Mouse (Mus musculus) intestine, embryonic 15.5 days (tissue): ENCODE measurements around the gene Smc6. TPM values are rescaled to one million over a fixed set of nuclear protein-coding genes. Genes with fewer than 3 reads are reported as not detected.

Experiments used
- ATAC-seq: fragments of 200-750 bp; cut with Nextera tagmentation; 2 replicates; pipeline ENCODE4 v1.8.0; 2017; ENCODE audit warnings: moderate TSS enrichment, moderate library complexity
- H3K27ac ChIP-seq: fragments of 300-500 bp; sonication (generic); 2 replicates; pipeline ENCODE4 v1.5.1; 2015; ENCODE audit warnings: mild to moderate bottlenecking, inconsistent platforms
- H3K27me3 ChIP-seq: fragments of 300-500 bp; sonication (generic); replicated peaks from 2 replicates; pipeline ENCODE4 v1.6.1; 2015; ENCODE audit warnings: inconsistent platforms
- H3K36me3 ChIP-seq: fragments of 300-500 bp; sonication (generic); 2 replicates; pipeline ENCODE4 v1.6.1; 2015; ENCODE audit warnings: inconsistent platforms
- H3K4me1 ChIP-seq: fragments of 300-500 bp; sonication (generic); replicated peaks from 2 replicates; pipeline ENCODE4 v1.6.1; 2015; ENCODE audit warnings: inconsistent platforms
- H3K4me2 ChIP-seq: fragments of 300-500 bp; sonication (generic); replicated peaks from 2 replicates; pipeline ENCODE4 v1.6.1; 2015; ENCODE audit warnings: mild to moderate bottlenecking, inconsistent platforms
- H3K4me3 ChIP-seq: fragments of 300-500 bp; sonication (generic); replicated peaks from 2 replicates; pipeline ENCODE4 v1.5.1; 2015; ENCODE audit warnings: inconsistent platforms
- H3K9ac ChIP-seq: fragments of 300-500 bp; sonication (generic); 2 replicates; pipeline ENCODE4 v1.6.1; 2015; ENCODE audit warnings: inconsistent platforms
- H3K9me3 ChIP-seq: fragments of 300-500 bp; sonication (generic); 2 replicates; pipeline ENCODE4 v1.6.1; 2016; ENCODE audit warnings: inconsistent platforms
- WGBS: fragments of 180-500 bp; shearing (Covaris S2); methylation state at CpG from one replicate; pipeline ENCODE4 v1.1.7; 2015; 5-methylcytosine and 5-hydroxymethylcytosine counted together
- polyA plus RNA-seq: library from polyadenylated mRNA; unstranded; fragments of >200 nt; fragmentation: Nextera tagmentation; extraction: Ambion mirVana; gene quantifications from 2 replicates; pipeline ENCODE4 v1.2.1, GENCODE M21; 2015

The Smc6 gene
- polyA plus RNA-seq, 1 experiment from 2014 or later = 134 TPM

DNA sequence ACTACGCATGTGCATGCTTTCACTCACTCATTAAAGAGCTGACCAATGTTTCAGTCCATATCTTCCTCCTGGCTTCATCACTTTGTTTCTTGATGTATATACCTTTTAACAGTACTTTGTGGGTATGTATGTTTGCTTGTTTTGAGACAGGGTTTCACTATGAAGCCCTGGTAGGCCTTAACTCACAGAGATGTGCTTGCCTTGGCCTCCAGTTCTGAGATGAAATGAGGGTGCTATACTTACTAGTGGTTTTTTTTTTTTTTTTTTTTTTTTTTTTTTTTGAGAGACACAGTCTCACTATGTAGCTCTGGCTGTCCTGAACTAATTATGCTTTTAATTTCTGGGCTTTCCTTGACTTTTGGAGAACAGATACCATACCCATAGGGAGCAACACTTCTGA is 18.2 kb upstream of the Smc6 start:
- ATAC-seq = no peak
- no peaks in the 10 kb centered on the region for H3K9me3 ChIP-seq
- WGBS = 96% methylated on average over 1 of the region's 1 CpGs
- no peak overlapping the region for H3K4me3 ChIP-seq
- no peaks in the 10 kb centered on the region for H3K27me3 ChIP-seq
- no peak overlapping the region for H3K9ac ChIP-seq
- H3K27ac ChIP-seq = no peak overlapping the region
- peaks cover 9% of the 10 kb centered on the region; the same call in 1 of the 2 replicates for H3K36me3 ChIP-seq
- no peaks in the 10 kb centered on the region for H3K4me1 ChIP-seq
- H3K4me2 ChIP-seq = no peak overlapping the region

DNA sequence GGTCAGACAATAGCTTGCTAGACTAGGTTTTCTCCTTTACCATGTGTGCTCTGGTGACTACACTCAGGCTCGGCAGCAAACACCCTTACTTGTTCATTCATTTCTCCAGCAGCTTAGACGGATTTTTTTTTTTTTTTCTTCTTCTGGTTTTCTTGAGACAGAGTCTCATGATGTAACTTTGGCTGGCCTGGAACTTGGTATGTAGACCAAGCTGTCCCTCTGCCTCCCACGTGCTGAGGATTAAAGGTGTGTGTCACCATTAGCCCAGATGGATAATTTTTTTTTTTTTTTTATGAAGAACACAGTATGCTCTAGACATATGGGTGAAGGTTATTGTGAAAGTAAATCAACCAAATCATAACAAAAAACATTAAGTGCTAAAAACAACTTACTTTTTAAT is 15.4 kb upstream of the Smc6 start:
- WGBS = 79% methylated on average over 3 of the region's 3 CpGs

DNA sequence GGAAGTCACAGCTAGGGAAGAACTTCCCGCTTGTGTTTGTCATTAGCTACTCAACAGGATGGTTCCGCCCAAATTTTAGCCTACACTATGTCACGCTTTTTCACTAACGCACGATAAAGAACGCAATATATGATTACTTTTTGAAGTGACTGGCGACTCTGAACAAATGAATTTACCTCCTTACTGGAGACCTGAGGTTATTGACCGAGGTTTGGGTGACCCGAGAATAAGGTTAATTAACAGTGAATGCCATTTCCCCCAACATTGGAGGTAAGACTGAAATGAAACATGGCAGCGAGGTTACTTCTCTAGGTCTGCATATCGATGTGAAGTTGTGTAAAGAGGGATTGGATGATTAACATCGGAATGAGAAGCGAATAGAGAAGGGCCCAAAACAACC is 791 bp upstream of the Smc6 start:
- Histone ChIP-seq H3K4me2 (peak overlapping the region; percentile 91), H3K27me3 (no peaks in the 10 kb centered on the region), H3K4me3 (peak overlapping the region; percentile 92), H3K36me3 (no peaks in the 10 kb centered on the region), H3K9ac (peak overlapping the region; percentile 66), H3K9me3 (no peaks in the 10 kb centered on the region), H3K27ac (no peak overlapping the region), H3K4me1 (peaks cover 9% of the 10 kb centered on the region; the same call in 1 of the 2 replicates)
- ATAC-seq = no peak
- WGBS = 1% methylated on average over 13 of the region's 13 CpGs

More for the DNA sequence above, 15.4 kb upstream of the Smc6 start:
- H3K9ac ChIP-seq = no peak overlapping the region
- no peaks in the 10 kb centered on the region for H3K27me3 ChIP-seq
- H3K4me2 ChIP-seq = no peak overlapping the region
- no peaks in the 10 kb centered on the region for H3K4me1 ChIP-seq
- H3K9me3 ChIP-seq = no peaks in the 10 kb centered on the region
- no peak for ATAC-seq
- H3K4me3 ChIP-seq = no peak overlapping the region
- H3K36me3 ChIP-seq = 0 out of 2 replicates have a peak, but pooled peaks cover 2% of the 10 kb centered on the region
- H3K27ac ChIP-seq = no peak overlapping the region

DNA sequence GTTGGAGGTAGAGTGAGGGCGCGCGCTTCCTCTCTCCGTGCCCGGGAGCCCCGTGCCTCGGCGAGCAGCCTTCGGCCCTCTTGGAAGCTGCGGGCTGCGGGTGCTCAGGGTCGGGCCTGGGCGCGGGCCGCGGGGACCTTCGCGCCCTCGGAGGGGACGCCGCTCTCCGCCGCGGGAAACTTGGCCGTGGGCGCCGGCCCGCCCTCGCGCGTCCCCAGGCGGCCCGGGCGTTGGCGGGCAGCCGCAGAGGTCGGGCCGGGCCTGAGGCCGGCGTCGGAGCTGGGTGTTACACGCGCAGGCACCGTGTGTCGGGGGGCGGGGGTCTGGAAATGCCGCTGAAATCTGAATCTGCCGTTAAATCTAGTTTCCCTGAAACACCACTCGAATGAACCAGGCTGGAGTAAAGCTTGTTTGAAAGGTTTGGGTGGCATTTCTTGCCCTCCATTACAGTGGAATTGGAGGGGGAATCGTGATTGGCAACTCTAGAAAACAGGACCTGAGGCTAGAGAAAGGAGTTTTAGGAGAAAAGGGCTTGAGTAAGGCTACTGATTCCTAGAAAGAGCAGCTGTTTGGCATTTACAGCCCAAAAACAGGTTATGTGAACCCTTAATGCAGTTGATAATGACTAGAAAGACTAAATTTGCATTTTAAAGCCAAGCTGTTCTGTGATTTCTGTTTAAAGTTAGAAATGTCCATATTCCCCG is 748 bp downstream of the Smc6 start:
- peak overlapping the region; percentile 92 for H3K27ac ChIP-seq
- peaks cover 9% of the 10 kb centered on the region; the same call in 1 of the 2 replicates for H3K4me1 ChIP-seq
- H3K4me2 ChIP-seq = peak overlapping the region; percentile 91
- H3K36me3 ChIP-seq = no peaks in the 10 kb centered on the region
- ATAC-seq = peak; percentile 71
- peak overlapping the region; percentile 95 for H3K9ac ChIP-seq
- 0% methylated on average over 44 of the region's 51 CpGs for WGBS
- H3K4me3 ChIP-seq = peak overlapping the region; percentile 92
- H3K9me3 ChIP-seq = no peaks in the 10 kb centered on the region
- H3K27me3 ChIP-seq = no peaks in the 10 kb centered on the region

DNA sequence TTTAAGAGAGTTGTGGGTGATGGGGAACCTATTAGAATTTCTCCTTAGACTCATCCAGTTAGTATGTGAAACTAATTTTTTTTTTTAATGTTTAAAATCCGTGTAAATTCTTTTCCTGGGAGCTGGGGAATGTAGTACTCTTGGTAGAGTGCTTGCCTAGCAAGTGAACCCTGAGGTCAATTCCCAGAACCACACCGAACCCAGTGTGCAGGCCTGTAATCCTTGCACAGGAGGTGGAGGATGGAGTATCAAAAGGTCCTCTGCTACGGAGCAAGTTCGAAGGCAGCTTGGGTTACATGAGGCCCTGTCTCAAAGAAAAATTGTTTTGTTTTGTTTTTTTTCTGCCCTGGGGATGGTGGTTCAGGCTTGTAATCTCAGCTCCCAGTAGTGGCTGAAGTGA is 1.3 kb downstream of the Smc6 start:
- H3K27me3 ChIP-seq = no peaks in the 10 kb centered on the region
- H3K36me3 ChIP-seq = no peaks in the 10 kb centered on the region
- 6% methylated on average over 4 of the region's 4 CpGs for WGBS
- peak overlapping the region; percentile 91 for H3K4me2 ChIP-seq
- H3K9ac ChIP-seq = peak overlapping the region; percentile 95
- no peaks in the 10 kb centered on the region for H3K9me3 ChIP-seq
- H3K27ac ChIP-seq = no peak overlapping the region
- H3K4me3 ChIP-seq = peak overlapping the region; percentile 92
- H3K4me1 ChIP-seq = peaks cover 9% of the 10 kb centered on the region; the same call in 1 of the 2 replicates
- no peak for ATAC-seq

DNA sequence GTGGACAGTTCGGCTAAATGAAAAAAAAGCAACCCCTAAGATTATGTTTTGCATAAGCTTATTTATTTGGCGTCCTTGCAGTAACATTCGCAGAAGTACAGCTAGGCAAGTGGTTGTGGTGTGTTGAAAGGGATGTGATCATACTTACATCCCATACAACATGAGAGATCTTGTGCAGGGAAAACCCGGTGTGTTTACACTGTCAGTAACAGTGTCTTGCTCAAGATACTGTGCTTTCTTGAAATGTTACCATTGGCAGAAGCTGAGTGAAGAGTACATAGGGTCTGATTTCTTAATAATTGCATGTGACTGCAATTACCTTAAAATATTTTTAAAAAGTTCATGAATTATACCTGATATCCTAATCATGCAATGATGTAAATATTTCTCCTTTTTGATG is 6.9 kb downstream of the Smc6 start:
- H3K4me1 ChIP-seq = 0 out of 2 replicates have a peak, but pooled peaks cover 6% of the 10 kb centered on the region
- no peak overlapping the region for H3K4me3 ChIP-seq
- 0 out of 2 replicates have a peak, but pooled peaks cover 2% of the 10 kb centered on the region for H3K36me3 ChIP-seq
- WGBS = 87% methylated on average over 4 of the region's 4 CpGs
- no peaks in the 10 kb centered on the region for H3K27me3 ChIP-seq
- H3K9ac ChIP-seq = no peak overlapping the region
- no peak overlapping the region for H3K4me2 ChIP-seq
- no peaks in the 10 kb centered on the region for H3K9me3 ChIP-seq
- H3K27ac ChIP-seq = no peak overlapping the region
- no peak for ATAC-seq

DNA sequence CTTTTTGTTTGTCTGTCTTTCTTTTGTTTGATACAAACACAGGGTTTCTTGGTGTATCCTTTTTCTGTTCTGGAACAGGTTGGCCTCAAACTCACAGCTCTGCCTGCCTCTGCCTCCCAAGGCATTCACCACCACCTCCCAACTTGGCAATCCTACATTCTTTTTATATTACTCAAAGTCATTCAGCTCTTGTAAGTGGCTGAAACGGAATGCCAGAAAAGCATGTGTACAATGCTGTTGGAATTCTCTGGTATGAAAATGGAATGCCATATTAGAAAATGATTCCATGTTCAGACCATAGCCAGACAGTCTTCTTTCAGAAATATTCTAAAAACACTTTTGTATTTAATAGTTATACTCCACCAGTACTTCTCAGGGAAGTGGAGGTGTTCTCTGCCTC is 7.5 kb downstream of the Smc6 start:
- Histone ChIP-seq H3K4me3 (no peak overlapping the region), H3K36me3 (0 out of 2 replicates have a peak, but pooled peaks cover 4% of the 10 kb centered on the region), H3K4me1 (0 out of 2 replicates have a peak, but pooled peaks cover 3% of the 10 kb centered on the region), H3K27me3 (no peaks in the 10 kb centered on the region), H3K9me3 (no peaks in the 10 kb centered on the region), H3K27ac (no peak overlapping the region), H3K4me2 (no peak overlapping the region), H3K9ac (no peak overlapping the region)
- 62% methylated on average over 1 of the region's 1 CpGs for WGBS
- no peak for ATAC-seq

DNA sequence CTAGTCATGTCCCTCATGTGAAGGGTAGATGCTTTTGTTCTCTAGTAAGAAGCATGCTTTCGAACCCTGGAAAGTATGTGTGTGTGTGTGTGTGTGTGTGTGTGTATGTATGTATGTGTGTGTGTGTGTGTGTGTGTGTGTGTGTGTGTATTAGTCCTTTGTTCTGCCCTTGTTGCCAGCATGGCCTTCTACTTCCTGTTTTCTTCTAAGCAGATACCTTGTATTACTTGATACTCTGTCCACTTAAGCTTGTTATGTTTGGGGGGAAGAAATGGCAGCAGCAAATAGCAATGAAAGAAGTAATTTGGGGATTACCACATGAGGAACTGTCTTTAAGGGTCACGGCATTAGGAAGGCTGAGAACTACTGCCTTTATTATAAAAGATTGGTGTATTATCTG is 10.9 kb downstream of the Smc6 start:
- H3K9ac ChIP-seq = no peak overlapping the region
- no peaks in the 10 kb centered on the region for H3K4me1 ChIP-seq
- no peak overlapping the region for H3K4me3 ChIP-seq
- no peak for ATAC-seq
- H3K9me3 ChIP-seq = no peaks in the 10 kb centered on the region
- 90% methylated on average over 2 of the region's 2 CpGs for WGBS
- H3K4me2 ChIP-seq = no peak overlapping the region
- no peaks in the 10 kb centered on the region for H3K27me3 ChIP-seq
- no peak overlapping the region for H3K27ac ChIP-seq
- 0 out of 2 replicates have a peak, but pooled peaks cover 7% of the 10 kb centered on the region for H3K36me3 ChIP-seq

DNA sequence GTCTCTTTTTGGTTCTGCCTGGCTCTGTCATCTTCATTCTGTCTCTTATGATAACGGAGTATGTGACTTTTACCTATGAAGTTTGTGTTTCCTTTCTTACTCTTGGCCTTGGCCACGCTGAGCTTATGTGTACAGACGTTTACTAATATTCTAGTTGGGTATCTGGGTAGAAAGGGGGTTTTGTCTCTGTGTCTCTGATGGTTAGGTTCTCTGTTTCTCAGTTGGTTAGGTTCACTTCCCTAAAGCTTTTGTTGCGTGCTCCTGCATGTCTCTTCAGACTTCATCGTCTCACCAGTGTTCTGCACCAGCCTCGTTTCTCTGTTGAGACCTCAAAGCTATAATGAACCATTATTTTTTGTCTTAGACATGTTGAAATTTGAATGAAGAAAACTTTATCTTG is 11.5 kb downstream of the Smc6 start:
- no peak for ATAC-seq
- Histone ChIP-seq H3K4me2 (no peak overlapping the region), H3K9me3 (no peaks in the 10 kb centered on the region), H3K36me3 (0 out of 2 replicates have a peak, but pooled peaks cover 8% of the 10 kb centered on the region), H3K27ac (no peak overlapping the region), H3K4me1 (no peaks in the 10 kb centered on the region), H3K9ac (no peak overlapping the region), H3K4me3 (no peak overlapping the region), H3K27me3 (no peaks in the 10 kb centered on the region)
- 95% methylated on average over 6 of the region's 6 CpGs for WGBS

DNA sequence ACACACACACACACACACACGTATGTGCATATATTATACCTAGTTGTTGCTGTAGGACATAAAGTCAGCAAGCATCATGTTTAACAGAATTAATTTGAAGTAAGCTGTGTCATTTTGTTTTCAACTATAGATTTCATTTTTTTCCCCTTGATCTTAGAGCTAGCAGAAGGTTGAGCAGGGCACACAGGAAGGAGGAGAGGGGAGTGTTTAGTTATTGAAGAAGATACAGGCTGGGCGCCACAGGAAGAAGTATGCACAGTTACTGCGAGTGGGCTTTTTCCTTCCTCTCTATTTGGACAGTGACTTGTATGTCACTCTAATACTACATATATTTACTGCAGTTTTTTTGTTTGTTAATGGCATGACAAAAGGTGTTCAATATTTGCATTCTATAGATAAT is 14.2 kb downstream of the Smc6 start:
- H3K9me3 ChIP-seq = no peaks in the 10 kb centered on the region
- H3K27ac ChIP-seq = no peak overlapping the region
- H3K9ac ChIP-seq = no peak overlapping the region
- H3K4me1 ChIP-seq = no peaks in the 10 kb centered on the region
- no peak for ATAC-seq
- no peak overlapping the region for H3K4me2 ChIP-seq
- H3K36me3 ChIP-seq = 0 out of 2 replicates have a peak, but pooled peaks cover 8% of the 10 kb centered on the region
- no peaks in the 10 kb centered on the region for H3K27me3 ChIP-seq
- WGBS = 88% methylated on average over 3 of the region's 3 CpGs
- no peak overlapping the region for H3K4me3 ChIP-seq

DNA sequence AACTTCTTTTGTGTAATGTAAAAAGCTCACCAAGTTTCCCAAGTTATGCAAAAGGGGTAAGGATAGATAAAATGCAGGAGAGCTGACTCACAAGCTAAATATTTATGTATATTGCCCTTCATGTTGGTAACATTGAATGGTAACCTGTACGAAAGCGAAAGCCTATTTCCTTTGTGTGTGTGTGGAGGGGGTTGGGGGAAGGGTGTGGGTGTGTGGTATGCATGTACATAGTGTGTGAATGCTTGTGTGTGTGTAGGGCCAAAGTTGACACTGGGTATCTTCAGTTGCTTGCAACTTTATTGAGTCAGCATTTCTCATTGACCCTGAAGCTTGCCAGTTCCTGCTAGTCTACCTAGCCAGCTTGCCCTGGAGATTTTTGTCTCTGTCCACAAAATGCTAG is 15.9 kb downstream of the Smc6 start:
- H3K4me2 ChIP-seq = no peak overlapping the region
- no peak overlapping the region for H3K9ac ChIP-seq
- H3K36me3 ChIP-seq = 0 out of 2 replicates have a peak, but pooled peaks cover 14% of the 10 kb centered on the region
- ATAC-seq = no peak
- H3K27me3 ChIP-seq = no peaks in the 10 kb centered on the region
- H3K4me1 ChIP-seq = no peaks in the 10 kb centered on the region
- 85% methylated on average over 2 of the region's 2 CpGs for WGBS
- H3K9me3 ChIP-seq = no peaks in the 10 kb centered on the region
- H3K4me3 ChIP-seq = no peak overlapping the region
- H3K27ac ChIP-seq = no peak overlapping the region

DNA sequence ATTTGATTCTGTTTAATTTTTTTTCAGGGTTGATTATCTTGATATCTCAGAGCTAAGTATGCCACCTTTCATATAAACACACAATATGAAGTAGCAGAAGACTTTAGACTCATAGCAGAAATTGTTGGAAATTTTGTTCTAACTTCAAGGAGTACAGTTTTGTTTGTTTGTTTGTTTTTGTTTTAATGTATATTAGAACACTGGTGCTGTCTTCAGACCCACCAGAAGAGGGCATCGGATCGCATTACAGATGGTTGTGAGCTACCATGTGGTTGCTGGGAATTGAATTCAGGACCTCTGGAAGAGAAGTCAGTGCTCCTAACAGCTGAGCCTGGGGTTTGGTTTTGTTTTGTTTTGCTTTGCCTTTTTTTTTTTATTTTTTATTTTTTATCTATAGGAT is 20.7 kb downstream of the Smc6 start:
- Histone ChIP-seq H3K9me3 (no peaks in the 10 kb centered on the region), H3K36me3 (peaks cover 10% of the 10 kb centered on the region), H3K4me1 (no peaks in the 10 kb centered on the region), H3K4me2 (no peak overlapping the region), H3K27me3 (no peaks in the 10 kb centered on the region), H3K27ac (no peak overlapping the region), H3K4me3 (no peak overlapping the region), H3K9ac (no peak overlapping the region)
- WGBS = 98% methylated on average over 2 of the region's 2 CpGs
- ATAC-seq = no peak

DNA sequence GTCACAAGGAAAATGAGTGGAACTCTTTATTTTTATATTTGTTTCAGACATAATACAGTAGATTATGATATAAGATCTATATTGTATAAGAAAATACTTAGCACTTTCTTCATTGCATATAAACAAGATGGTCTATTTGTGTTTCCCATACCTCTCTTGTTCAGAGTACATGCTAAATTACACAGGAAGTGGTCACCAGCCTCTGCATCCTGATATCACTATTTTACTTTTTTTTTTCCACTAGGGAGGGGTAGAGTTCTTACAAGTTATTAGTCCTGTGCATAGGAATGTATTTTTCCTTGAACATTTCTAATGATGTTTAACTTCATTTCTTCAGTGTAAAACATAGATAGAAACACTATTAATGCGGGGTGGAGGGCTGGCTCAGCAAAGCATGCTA is 35.2 kb downstream of the Smc6 start:
- H3K36me3 ChIP-seq = peaks cover 15% of the 10 kb centered on the region
- no peaks in the 10 kb centered on the region for H3K9me3 ChIP-seq
- H3K9ac ChIP-seq = no peak overlapping the region
- no peak for ATAC-seq
- no peak overlapping the region for H3K27ac ChIP-seq
- no peaks in the 10 kb centered on the region for H3K4me1 ChIP-seq
- H3K27me3 ChIP-seq = no peaks in the 10 kb centered on the region
- 94% methylated on average over 1 of the region's 1 CpGs for WGBS
- H3K4me2 ChIP-seq = no peak overlapping the region
- H3K4me3 ChIP-seq = no peak overlapping the region
